Mouse (Mus musculus) cortical plate, adult 2 months (tissue): Measurements from ENCODE around the gene H2-DMa.

Experiments used
- CTCF ChIP-seq: fragments of 200-500 bp; IDR thresholded peaks from 2 replicates; pipeline ENCODE4 v1.5.1; 2011; ENCODE audit warnings: mild to moderate bottlenecking, control low read depth, low read length; ENCODE audit not compliant: insufficient read depth; ENCODE audit errors: extremely low read depth
- POLR2A ChIP-seq: fragments of 200-500 bp; IDR thresholded peaks from 2 replicates; pipeline ENCODE4 v1.6.1; 2011; ENCODE audit warnings: mild to moderate bottlenecking, low read length, control low read depth; ENCODE audit not compliant: insufficient read depth; ENCODE audit errors: extremely low read depth

DNA sequence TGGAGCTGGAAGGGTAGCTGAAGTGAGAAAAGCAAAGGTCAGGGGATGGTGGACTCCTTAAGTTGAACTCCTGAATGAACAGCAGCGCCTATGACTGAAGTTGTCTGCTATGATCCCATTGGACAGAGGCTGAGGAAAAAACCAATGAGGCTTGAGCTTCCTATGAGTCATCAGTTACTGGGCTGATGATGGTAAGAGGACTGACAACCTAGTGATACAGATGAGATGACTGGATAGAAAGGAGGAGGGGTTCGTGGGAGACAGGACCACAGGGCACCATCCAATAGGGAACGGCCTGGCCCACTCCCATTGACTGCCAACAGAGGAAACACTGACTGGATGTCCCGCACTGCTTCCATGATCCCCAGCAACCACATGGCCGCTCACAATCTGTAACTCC is 39.7 kb upstream of the H2-DMa start:
- no peak for TF ChIP-seq POLR2A
- no peak for TF ChIP-seq CTCF
